Mouse (Mus musculus) liver, adult 2 months (tissue): Measurements from ENCODE around the gene Gm10272.

ENCODE experiments used
- CTCF ChIP-seq: fragments of 200-500 bp; IDR thresholded peaks from 2 replicates; pipeline ENCODE4 v1.5.1; 2011; ENCODE audit warnings: low read depth, low read length, control low read depth
- POLR2A ChIP-seq: fragments of 200-500 bp; IDR thresholded peaks from 2 replicates; pipeline ENCODE4 v1.6.1; 2011; ENCODE audit warnings: low read length, control low read depth; ENCODE audit not compliant: insufficient read depth; ENCODE audit errors: extremely low read depth

DNA sequence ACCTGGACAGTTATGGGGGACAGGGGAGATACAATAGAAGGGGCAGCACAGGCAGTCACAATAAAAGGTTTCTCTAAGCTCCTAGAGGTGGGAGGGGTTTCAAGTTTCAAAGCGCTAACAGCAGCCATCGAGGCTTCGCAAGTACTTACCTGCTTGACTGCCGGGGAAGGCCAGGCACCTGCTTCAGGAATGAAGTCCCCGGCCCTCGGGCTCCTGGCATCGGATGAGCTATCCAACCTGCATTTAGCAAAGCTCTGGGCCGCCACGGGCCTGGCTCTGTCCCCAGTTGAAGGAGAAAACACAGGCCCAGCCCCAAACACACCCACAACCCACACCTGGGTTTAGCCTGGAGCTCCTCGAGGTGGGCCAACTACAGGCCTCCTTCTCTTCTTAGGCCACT, 19.4 kb upstream of the Gm10272 start:
- TF ChIP-seq CTCF (no peak), POLR2A (no peak)
